Mouse (Mus musculus) MEL (cell line): ENCODE results near the gene Cacng1.

Source experiments
- EP300 ChIP-seq, 2 experiments: IDR thresholded peaks; 2 replicates each; pipeline ENCODE4 v1.6.1; 2011; ENCODE audit warnings: improper control_type of control experiment in 2 of 2, low read length in 2 of 2, low read depth in 1 of 2, mild to moderate bottlenecking in 1 of 2
- JUND ChIP-seq: IDR thresholded peaks from 2 replicates; pipeline ENCODE4 v1.6.1; 2011; ENCODE audit warnings: low read depth, mild to moderate bottlenecking, improper control_type of control experiment, low read length
- SIN3A ChIP-seq: IDR thresholded peaks from 2 replicates; pipeline ENCODE4 v1.6.1; 2012; ENCODE audit warnings: low read length, improper control_type of control experiment, inconsistent platforms

DNA sequence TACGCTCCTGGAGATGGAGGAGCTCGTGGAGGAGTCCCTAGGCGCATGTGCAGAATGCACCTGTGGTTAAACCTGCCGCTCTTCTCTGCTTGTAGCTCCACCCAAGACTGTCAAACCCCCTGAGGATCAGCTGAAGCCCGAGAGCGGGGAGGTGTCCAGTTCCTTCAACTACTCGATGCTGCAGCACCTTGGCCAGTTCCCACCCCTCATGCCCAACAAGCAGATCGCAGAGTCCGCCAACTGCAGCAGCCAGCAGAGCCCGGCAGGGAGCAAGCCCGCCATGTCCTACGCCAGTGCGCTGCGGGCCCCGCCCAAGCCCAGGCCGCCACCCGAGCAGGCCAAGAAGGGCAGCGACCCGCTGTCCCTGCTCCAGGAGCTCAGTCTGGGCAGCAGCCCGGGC lies 30.0 kb downstream of the Cacng1 start:
- TF ChIP-seq JUND (no peak), SIN3A (no peak), EP300 (IDR thresholded peaks at IDR 0.05; ENCODE audit: low read depth in 1 of 2, low read length in 2 of 2) (no peak)
